Mouse (Mus musculus) left cerebral cortex, adult 8-10 months (tissue): ENCODE results near the gene Ndufaf2. TPM values are rescaled to one million over a fixed set of nuclear protein-coding genes. Genes with fewer than 3 reads are reported as not detected.

Source experiments
- DNase-seq, 2 experiments: peaks; one replicate each; pipeline ENCODE4 v3.0.0; 2022; ENCODE audit warnings: low spot score in 2 of 2
- total RNA-seq, 4 experiments: library from RNA; stranded (reverse); gene quantifications; 2 replicates each; pipeline ENCODE4 v1.2.4; 2022

Ndufaf2 gene
- total RNA-seq, 4 experiments from 2014 or later, result 18.7 to 25.3 (median 22.8) TPM

DNA sequence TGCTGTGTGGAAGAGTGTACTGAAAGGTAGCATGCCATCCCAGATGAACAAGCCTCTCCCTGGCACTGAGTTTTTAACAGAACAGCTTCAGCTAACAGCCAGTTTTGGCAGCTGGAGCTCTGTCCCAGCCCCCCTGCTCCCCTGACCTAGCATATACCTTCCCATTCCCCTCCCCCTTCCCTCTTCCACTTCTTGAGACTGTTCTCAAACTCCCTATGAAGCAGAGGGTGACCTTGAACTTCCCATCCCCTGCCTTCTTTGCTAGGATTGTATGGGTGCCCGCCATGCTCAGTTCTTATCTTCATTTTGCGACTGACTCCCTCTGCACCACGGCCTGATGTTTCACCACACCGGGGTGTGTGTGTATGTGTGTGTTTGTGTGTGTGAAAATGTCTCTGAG, 195.7 kb downstream of the Ndufaf2 start:
- DNase-seq, result no peak

DNA sequence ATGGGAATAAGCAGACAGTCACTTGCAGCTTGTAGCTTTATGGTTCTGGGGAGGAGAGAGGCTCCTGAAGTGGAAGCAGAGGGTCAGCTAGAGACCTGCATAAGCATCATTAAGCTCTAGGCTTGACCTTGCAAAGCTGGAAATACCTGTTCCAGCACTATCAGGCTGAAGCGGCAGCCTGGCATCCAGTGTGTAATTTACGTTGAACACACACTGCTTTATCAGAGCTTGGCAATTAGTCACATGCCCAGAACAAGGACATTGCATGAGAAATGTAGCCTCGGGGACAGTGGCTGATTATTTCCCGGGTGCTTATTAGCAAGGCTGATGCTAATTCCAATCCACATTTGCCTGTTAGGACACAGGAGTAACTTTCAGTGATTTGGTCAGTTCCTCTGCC, 196.5 kb downstream of the Ndufaf2 start:
- no peak for DNase-seq

DNA sequence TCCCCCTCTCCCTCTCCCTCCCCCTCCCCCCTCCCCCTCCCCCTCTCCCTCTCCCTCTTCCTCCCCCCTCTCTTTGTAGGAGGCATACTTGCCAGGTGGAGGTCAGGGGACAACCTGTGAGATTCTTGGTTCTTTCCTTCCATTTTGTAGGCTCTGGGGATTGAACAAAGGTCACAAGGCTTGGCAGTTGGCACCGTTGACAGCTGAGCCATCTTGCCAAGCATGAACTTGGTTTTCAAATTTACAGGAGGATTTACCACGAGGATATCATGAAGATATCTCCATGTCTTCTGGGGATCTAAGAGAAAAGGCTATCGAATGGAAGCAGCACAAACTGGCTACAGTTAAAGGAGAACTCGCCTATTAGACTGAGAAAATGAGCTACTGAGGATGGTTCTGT, 196.9 kb downstream of the Ndufaf2 start:
- no peak for DNase-seq

DNA sequence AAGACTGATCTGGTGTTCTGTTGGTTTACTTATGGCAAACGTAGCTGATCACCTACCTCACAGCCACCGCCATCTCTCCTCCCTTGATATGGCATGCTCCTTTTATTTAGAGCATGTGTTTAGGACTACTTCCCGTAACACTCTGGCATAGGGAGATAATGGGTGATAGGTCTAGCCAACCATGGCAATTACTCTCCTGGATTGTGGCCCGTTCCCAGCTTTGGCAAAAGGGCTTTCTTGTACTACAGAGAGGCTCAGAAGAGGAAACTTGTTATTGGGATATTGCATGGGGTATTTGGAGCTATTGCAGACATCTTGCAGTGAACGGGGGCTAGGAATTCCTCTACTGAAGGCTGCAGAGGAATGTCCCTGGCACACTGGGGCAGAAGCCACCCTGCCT, 197.9 kb downstream of the Ndufaf2 start:
- no peak for DNase-seq

- no peak for DNase-seq
Measured at GRCm38 (mm10) chr13:107959891-107960290, 198.5 kb downstream of the Ndufaf2 start.

DNA sequence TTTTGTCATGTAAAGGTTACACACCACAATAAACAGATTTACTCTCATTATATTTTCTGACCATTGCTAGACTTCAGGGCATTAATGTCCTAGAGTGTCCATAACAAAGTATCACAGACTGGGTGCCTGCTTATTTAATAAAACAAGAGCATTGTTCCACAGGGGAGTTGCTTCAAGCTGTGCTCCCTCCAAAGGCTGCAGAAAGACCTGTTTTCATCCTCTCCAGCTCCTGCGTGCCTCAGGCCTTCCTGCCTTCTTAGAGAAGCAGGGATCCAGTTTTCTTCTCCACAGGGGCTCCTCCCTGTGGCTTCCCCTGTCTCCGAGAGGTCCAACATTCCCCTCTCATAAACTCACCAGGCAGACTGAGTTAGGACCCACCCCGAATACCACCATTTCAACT, 202.2 kb downstream of the Ndufaf2 start:
- DNase-seq, result no peak

DNA sequence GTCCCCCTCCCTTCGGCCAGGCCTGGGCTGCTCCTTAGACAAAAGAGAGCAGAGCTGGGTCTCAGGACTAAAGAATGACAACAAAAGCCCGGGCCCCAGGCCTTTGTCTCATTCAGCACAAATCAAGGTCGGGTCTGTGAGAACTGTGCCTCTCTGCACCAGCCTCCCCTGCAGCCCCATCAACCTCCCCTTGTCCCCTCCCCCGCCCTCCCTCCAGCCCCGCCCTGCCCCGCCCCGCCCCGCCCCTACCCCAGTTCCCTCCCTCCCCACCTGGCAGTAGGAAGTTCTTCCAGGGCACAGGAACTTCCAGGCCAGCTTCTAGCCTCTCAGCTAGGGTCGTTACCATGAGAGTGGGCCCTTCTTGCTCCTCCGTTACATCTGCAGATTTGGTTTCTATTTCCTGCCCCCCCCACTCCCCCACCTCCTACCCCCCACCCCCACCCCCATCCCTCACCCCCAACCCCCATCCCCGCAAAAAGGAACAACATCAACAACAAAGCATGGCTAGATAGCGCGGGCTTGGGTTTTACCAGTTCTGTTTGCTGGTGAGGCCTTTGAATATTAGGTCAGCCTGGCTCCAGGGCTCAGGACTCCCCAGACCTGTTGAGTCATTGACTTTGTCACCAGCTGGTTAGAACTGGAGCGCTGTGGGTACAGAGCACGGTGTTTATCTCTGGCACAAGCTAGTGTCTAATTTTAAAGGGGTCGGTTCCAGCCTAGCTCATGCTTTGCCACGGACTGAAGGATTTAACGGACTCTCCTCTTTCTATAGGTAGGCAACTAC, 202.9 kb downstream of the Ndufaf2 start:
- no peak for DNase-seq

DNA sequence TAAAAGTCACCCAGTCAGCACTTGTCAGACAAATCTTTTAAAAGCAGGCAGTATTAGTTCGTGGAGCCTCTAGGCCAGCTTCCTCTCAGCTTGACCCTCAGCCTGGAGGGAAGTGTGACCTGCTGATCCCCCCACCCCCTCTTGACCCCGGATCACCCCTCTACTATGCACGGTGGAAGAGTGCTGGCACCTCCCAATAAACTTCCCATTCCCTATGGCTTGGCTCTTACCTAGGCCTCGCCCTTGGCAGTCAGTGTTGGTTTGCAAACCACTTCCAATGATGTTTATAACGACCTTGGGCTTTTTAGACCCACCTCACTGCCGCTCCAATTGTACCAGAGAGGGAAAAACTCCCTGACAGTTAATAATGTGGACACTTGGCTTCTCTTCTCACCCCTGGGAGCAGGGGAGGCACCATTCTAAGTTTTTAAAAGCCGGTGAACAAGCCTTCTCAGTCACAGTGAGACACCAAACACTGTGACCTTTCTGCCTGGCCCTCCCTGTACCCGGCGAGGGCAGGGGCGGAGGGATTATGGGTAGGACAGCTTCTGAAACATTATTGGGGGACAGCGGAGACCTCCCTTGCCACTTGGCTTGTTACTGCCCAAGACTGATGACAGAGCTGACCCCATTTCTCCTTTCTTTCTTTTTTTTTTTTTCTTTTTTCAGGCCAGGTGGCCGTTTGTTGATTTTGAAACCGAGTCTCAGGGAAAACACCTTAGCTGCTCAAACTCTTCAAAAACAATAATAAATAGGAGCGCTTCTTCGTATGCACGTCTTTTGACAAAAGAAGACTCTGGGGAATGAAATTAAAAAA, 203.8 kb downstream of the Ndufaf2 start:
- DNase-seq, result no peak

DNA sequence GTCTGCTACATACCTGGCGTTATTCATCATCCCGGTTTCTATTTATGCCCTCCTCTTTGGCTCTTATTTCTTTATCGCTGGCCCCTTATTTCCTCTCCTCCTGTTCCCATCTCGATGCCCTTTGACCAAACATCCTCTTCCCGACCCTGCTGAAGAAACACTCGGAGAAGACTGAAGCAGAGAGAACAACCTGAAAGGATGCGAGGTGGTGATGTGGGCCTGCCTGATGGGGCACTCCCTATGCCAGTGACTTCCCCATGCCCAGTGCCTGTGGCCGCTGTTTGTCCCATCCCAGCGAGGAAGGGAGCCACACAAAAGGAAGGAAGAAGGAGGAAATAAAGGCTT, 204.4 kb downstream of the Ndufaf2 start:
- no peak for DNase-seq

Other genes starting within 250 kb of the Ndufaf2 start
- 10 to 100 TPM; 39.2 to 48.6 (median 45.1) TPM for gene Smim15, start 114.2 kb downstream of the Ndufaf2 start, total RNA-seq
- gene Ercc8, start 108 bp upstream of the Ndufaf2 start, total RNA-seq, result 10 to 100 TPM; 15.3 to 18.6 (median 16.3) TPM
- 1 to 10 TPM; 9.0 to 9.9 (median 9.5) TPM for gene Elovl7, start 55.8 kb upstream of the Ndufaf2 start, total RNA-seq
- gene Depdc1b, start 157.7 kb upstream of the Ndufaf2 start, total RNA-seq, result under 1 TPM; 0.17 to 0.46 (median 0.33) TPM